Comparison of ENCODE assay signal across 23 mouse cellular contexts in genomic region chr6:50529194-50529593, GRCm38 (mm10). TPM values are rescaled to one million over a fixed set of nuclear protein-coding genes. Genes with fewer than 3 reads are reported as not detected.
DNase-seq lines count a peak whose midpoint lies in the region; ATAC-seq and TF ChIP-seq lines count a peak whose summit lies in the region.
"Had no signal": no experiment of that assay in that cellular context is flagged by ENCODE, and none has a peak within 500 bp of the region (broad histone marks: within the 10 kb centered on the region; RNA-seq: fewer than 3 reads in every experiment).

No protein-coding gene starts in this region.

- no peaks in the 10 kb centered on the region for H3K27me3 ChIP-seq in heart, embryonic 15.5 days
- no peaks in the 10 kb centered on the region for H3K27me3 ChIP-seq in heart, embryonic 11.5 days (ENCODE audit: control insufficient read depth, insufficient read depth, low read length)
- H3K27me3 ChIP-seq in kidney, postnatal 0 days (ENCODE audit: insufficient read depth, low read length): no peaks in the 10 kb centered on the region
- H3K27me3 ChIP-seq in forebrain, embryonic 14.5 days (replicated peaks; ENCODE audit: control insufficient read depth, insufficient read depth, low read length): no peaks in the 10 kb centered on the region
- H3K27me3 ChIP-seq: embryonic facial prominence, embryonic 13.5 days; forebrain, embryonic 15.5 days; hindbrain, embryonic 12.5 days; limb, embryonic 12.5 days; midbrain, embryonic 15.5 days had no signal

- no peaks in the 10 kb centered on the region for H3K9me3 ChIP-seq in heart, embryonic 15.5 days (replicated peaks)
- H3K9me3 ChIP-seq in heart, embryonic 11.5 days (replicated peaks; ENCODE audit: control insufficient read depth, low read length): no peaks in the 10 kb centered on the region
- no peaks in the 10 kb centered on the region; the same call in 1 of the 2 replicates for H3K9me3 ChIP-seq in kidney, postnatal 0 days (replicated peaks; ENCODE audit: low read length)
- H3K9me3 ChIP-seq in forebrain, embryonic 14.5 days (replicated peaks; ENCODE audit: control insufficient read depth, low read length): no peaks in the 10 kb centered on the region
- H3K9me3 ChIP-seq: embryonic facial prominence, embryonic 13.5 days; forebrain, embryonic 15.5 days; G1E; hindbrain, embryonic 12.5 days; limb, embryonic 12.5 days; liver, embryonic 13.5 days; midbrain, embryonic 15.5 days had no signal

- H3K27ac ChIP-seq in heart, embryonic 15.5 days: 0 out of 2 replicates have a peak overlapping the region, but pooled peaks have one; percentile 5
- H3K27ac ChIP-seq in heart, embryonic 11.5 days (ENCODE audit: low read depth, low read length): no peak overlapping the region
- H3K27ac ChIP-seq in kidney, postnatal 0 days: 0 out of 2 replicates have a peak overlapping the region, but pooled peaks have one; percentile 16
- no peak overlapping the region for H3K27ac ChIP-seq in layer of hippocampus, adult 2 months
- no peak overlapping the region for H3K27ac ChIP-seq in forebrain, embryonic 14.5 days (ENCODE audit: low read depth, low read length)
- H3K27ac ChIP-seq: embryonic facial prominence, embryonic 13.5 days; forebrain, embryonic 15.5 days; hindbrain, embryonic 12.5 days; limb, embryonic 12.5 days; liver, embryonic 13.5 days; midbrain, embryonic 15.5 days had no signal

- TF ChIP-seq CTCF in kidney, postnatal 0 days (IDR thresholded peaks at IDR 0.05; ENCODE audit: low read depth): no peak
- TF ChIP-seq CTCF in layer of hippocampus, adult 2 months (conservative IDR thresholded peaks at IDR 0.05): no peak

- WGBS in heart, embryonic 15.5 days: 66% methylated on average over 11 of the region's 11 CpGs
- 77% methylated on average over 11 of the region's 11 CpGs for WGBS in heart, embryonic 11.5 days (ENCODE audit: insufficient replicate concordance)
- WGBS in kidney, postnatal 0 days: 72% methylated on average over 11 of the region's 11 CpGs
- 91% methylated on average over 11 of the region's 11 CpGs for WGBS in forebrain, embryonic 14.5 days

- H3K4me2 ChIP-seq in heart, embryonic 15.5 days: peak overlapping the region; percentile 2; the same call in 1 of the 2 replicates
- no peak overlapping the region for H3K4me2 ChIP-seq in heart, embryonic 11.5 days
- H3K4me2 ChIP-seq in kidney, postnatal 0 days (ENCODE audit: low read length): no peak overlapping the region
- H3K4me2 ChIP-seq in forebrain, embryonic 14.5 days (ENCODE audit: low read length): no peak overlapping the region
- H3K4me2 ChIP-seq: embryonic facial prominence, embryonic 13.5 days; forebrain, embryonic 15.5 days; hindbrain, embryonic 12.5 days; limb, embryonic 12.5 days; liver, embryonic 13.5 days; lung, embryonic 14.5 days; midbrain, embryonic 15.5 days had no signal

- ATAC-seq in frontal cortex, adult (ENCODE audit: low TSS enrichment): peak; percentile 41
- no peak for ATAC-seq in heart, embryonic 15.5 days (replicated peaks; ENCODE audit: insufficient number of reproducible peaks, insufficient read depth, low FRiP score, low read depth)
- no peak for ATAC-seq in heart, embryonic 11.5 days (replicated peaks; ENCODE audit: insufficient number of reproducible peaks, low FRiP score, low TSS enrichment)
- ATAC-seq in kidney, postnatal 0 days (replicated peaks; ENCODE audit: low FRiP score, low read depth): no peak
- ATAC-seq in forebrain, embryonic 14.5 days: no peak
- ATAC-seq: activated CD4-positive, CD25-positive, alpha-beta regulatory T cell, adult 4 months; forebrain, embryonic 15.5 days; midbrain, embryonic 15.5 days had no signal

- H3K4me1 ChIP-seq in heart, embryonic 15.5 days (replicated peaks): peaks cover 4% of the 10 kb centered on the region; the same call in 1 of the 2 replicates
- no peaks in the 10 kb centered on the region for H3K4me1 ChIP-seq in heart, embryonic 11.5 days (ENCODE audit: control insufficient read depth, insufficient read depth, low read length)
- H3K4me1 ChIP-seq in kidney, postnatal 0 days (replicated peaks; ENCODE audit: insufficient read depth, low read length): 0 out of 2 replicates have a peak, but pooled peaks cover 5% of the 10 kb centered on the region
- no peaks in the 10 kb centered on the region for H3K4me1 ChIP-seq in forebrain, embryonic 14.5 days (ENCODE audit: control insufficient read depth, insufficient read depth, low read length)
- H3K4me1 ChIP-seq: hindbrain, embryonic 12.5 days; liver, embryonic 13.5 days had no signal

- no peak for DNase-seq in frontal cortex, postnatal 14 days (ENCODE audit: low spot score in 2 of 2)
- DNase-seq in kidney, postnatal 0 days (ENCODE audit: low spot score): no peak
- no peak for DNase-seq in kidney, adult 8-10 months
- DNase-seq in layer of hippocampus, adult 2 months (ENCODE audit: low spot score in 2 of 2): no peak
- DNase-seq in forebrain, embryonic 14.5 days (ENCODE audit: low spot score): no peak
- DNase-seq: cerebellum, adult 11 months; cerebellum, postnatal 14 days; liver, embryonic 13.5 days; lung, embryonic 14.5 days; lung, postnatal 36 days; thymus, adult 18-20 months; thymus, postnatal 4 days had no signal

- no peak overlapping the region for H3K4me3 ChIP-seq in heart, embryonic 15.5 days
- no peak overlapping the region for H3K4me3 ChIP-seq in heart, embryonic 11.5 days (ENCODE audit: low read depth, low read length)
- no peak overlapping the region for H3K4me3 ChIP-seq in kidney, postnatal 0 days (replicated peaks; ENCODE audit: low read depth, low read length)
- no peak overlapping the region for H3K4me3 ChIP-seq in layer of hippocampus, adult 2 months
- no peak overlapping the region for H3K4me3 ChIP-seq in forebrain, embryonic 14.5 days (ENCODE audit: low read depth, low read length)
- H3K4me3 ChIP-seq: embryonic facial prominence, embryonic 13.5 days; forebrain, embryonic 15.5 days; hindbrain, embryonic 12.5 days; limb, embryonic 12.5 days; liver, embryonic 13.5 days; midbrain, embryonic 15.5 days; myocyte had no signal

- no peak overlapping the region for H3K9ac ChIP-seq in heart, embryonic 15.5 days
- H3K9ac ChIP-seq in heart, embryonic 11.5 days (ENCODE audit: low read depth, low read length): no peak overlapping the region
- no peak overlapping the region for H3K9ac ChIP-seq in kidney, postnatal 0 days (ENCODE audit: low read depth, low read length)
- H3K9ac ChIP-seq in forebrain, embryonic 14.5 days (ENCODE audit: low read length): no peak overlapping the region
- H3K9ac ChIP-seq: embryonic facial prominence, embryonic 13.5 days; forebrain, embryonic 15.5 days; hindbrain, embryonic 12.5 days; limb, embryonic 12.5 days; liver, embryonic 13.5 days; lung, embryonic 14.5 days; midbrain, embryonic 15.5 days had no signal

- H3K36me3 ChIP-seq in heart, embryonic 15.5 days: no peaks in the 10 kb centered on the region
- no peaks in the 10 kb centered on the region for H3K36me3 ChIP-seq in heart, embryonic 11.5 days (ENCODE audit: control insufficient read depth, insufficient read depth, low read length)
- H3K36me3 ChIP-seq in kidney, postnatal 0 days (ENCODE audit: insufficient read depth, low read length): no peaks in the 10 kb centered on the region
- H3K36me3 ChIP-seq in forebrain, embryonic 14.5 days (ENCODE audit: control insufficient read depth, insufficient read depth, low read length): no peaks in the 10 kb centered on the region
- H3K36me3 ChIP-seq: embryonic facial prominence, embryonic 13.5 days; forebrain, embryonic 15.5 days; G1E; hindbrain, embryonic 12.5 days; limb, embryonic 12.5 days; liver, embryonic 13.5 days; midbrain, embryonic 15.5 days had no signal

RNA-seq across cellular contexts. Expression of gene Cycs, which starts 37.1 kb away (rescaled TPM):
- 144 and 216 TPM in 2 replicates for polyA plus RNA-seq in heart, embryonic 15.5 days (2015; fragmentation: Nextera tagmentation; extraction: Ambion mirVana)
- 168 and 176 TPM in 2 replicates for polyA plus RNA-seq in heart, embryonic 11.5 days (2014; fragmentation: Nextera tagmentation; extraction: Ambion mirVana)
- polyA plus RNA-seq in kidney, postnatal 0 days (2015; fragmentation: Nextera tagmentation; extraction: Ambion mirVana): 122 and 134 TPM in 2 replicates
- 10 to 100 TPM; 44.7 to 46.1 TPM for total RNA-seq in layer of hippocampus, adult 2 months (2021)
- polyA plus RNA-seq in forebrain, embryonic 14.5 days (2014; fragmentation: Nextera tagmentation; extraction: Ambion mirVana): 65.1 and 70.5 TPM in 2 replicates

Comparison
In these comparisons a context has a peak if more than half of its experiments do, and no peak if none do; other contexts are left out.
1. H3K27ac ChIP-seq: peak in heart, embryonic 15.5 days (single experiment) and kidney, postnatal 0 days (single experiment); none in heart, embryonic 11.5 days (single experiment), layer of hippocampus, adult 2 months (single experiment) and forebrain, embryonic 14.5 days (single experiment).